17 mouse cellular contexts compared by ENCODE assay signal in the genomic region with DNA sequence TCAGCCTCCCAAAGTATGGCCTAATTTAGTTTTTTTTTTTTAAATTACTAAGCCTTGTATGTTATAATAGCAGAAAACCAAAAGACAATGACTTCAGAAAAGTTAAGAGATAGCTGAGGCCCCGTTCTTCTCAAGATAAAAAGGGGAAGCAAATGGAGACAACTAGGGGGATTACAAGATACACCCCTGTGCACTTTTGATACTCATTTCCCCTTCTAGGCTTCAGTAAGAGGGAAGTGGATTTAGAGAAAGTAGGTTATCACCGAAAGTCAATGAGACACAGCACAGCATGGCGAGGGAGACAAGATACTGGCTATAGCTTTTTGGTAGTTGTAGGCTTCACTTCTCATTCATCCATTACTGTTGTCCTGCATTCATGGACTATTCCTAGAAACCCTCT.
"Had no signal": no experiment of that assay in that cellular context is flagged by ENCODE, and none has a peak within 500 bp of the region (broad histone marks: within the 10 kb centered on the region; RNA-seq: fewer than 3 reads in every experiment).

No protein-coding gene starts in this region.

- H3K4me3 ChIP-seq: megakaryocyte, embryonic 14.5 days; midbrain, embryonic 13.5 days; midbrain, embryonic 15.5 days; myocyte; neural tube, embryonic 13.5 days; neural tube, embryonic 15.5 days had no signal

- H3K36me3 ChIP-seq: midbrain, embryonic 13.5 days; midbrain, embryonic 15.5 days; neural tube, embryonic 13.5 days; neural tube, embryonic 15.5 days had no signal

- H3K9me3 ChIP-seq: midbrain, embryonic 13.5 days; midbrain, embryonic 15.5 days; neural tube, embryonic 13.5 days; neural tube, embryonic 15.5 days had no signal

- H3K9ac ChIP-seq: liver, embryonic 14.5 days; lung, embryonic 14.5 days; midbrain, embryonic 13.5 days; midbrain, embryonic 15.5 days; neural tube, embryonic 13.5 days; neural tube, embryonic 15.5 days had no signal

- DNase-seq: lung, adult 18-20 months; lung, embryonic 14.5 days; lung, postnatal 10 days; lung, postnatal 36 days; retina, postnatal 1 day; right cerebral cortex, adult 18-20 months; thymus, adult 18-20 months; thymus, postnatal 14 days; thymus, postnatal 36 days had no signal

- H3K27ac ChIP-seq: liver, embryonic 14.5 days; macrophage; midbrain, embryonic 13.5 days; midbrain, embryonic 15.5 days; neural tube, embryonic 13.5 days; neural tube, embryonic 15.5 days had no signal

- ATAC-seq: midbrain, embryonic 13.5 days; midbrain, embryonic 15.5 days had no signal

- H3K4me1 ChIP-seq: megakaryocyte, embryonic 14.5 days; midbrain, embryonic 13.5 days; midbrain, embryonic 15.5 days; neural tube, embryonic 13.5 days; neural tube, embryonic 15.5 days had no signal

- H3K27me3 ChIP-seq: megakaryocyte, embryonic 14.5 days; midbrain, embryonic 13.5 days; midbrain, embryonic 15.5 days; neural tube, embryonic 13.5 days; neural tube, embryonic 15.5 days had no signal
